Mouse (Mus musculus) effector memory CD4-positive, alpha-beta T cell, adult 5 months (primary cell): ENCODE data around the gene Rnf20. TPM values are rescaled to one million over a fixed set of nuclear protein-coding genes. Genes with fewer than 3 reads are reported as not detected.

Experiments
- polyA plus RNA-seq: library from polyadenylated mRNA; unstranded; fragments of 100-300 nt; shearing (Covaris generic); gene quantifications from one replicate; pipeline ENCODE4 v1.2.1, GENCODE M21; 2017

The Rnf20 gene
- polyA plus RNA-seq = 55.6 TPM

DNA sequence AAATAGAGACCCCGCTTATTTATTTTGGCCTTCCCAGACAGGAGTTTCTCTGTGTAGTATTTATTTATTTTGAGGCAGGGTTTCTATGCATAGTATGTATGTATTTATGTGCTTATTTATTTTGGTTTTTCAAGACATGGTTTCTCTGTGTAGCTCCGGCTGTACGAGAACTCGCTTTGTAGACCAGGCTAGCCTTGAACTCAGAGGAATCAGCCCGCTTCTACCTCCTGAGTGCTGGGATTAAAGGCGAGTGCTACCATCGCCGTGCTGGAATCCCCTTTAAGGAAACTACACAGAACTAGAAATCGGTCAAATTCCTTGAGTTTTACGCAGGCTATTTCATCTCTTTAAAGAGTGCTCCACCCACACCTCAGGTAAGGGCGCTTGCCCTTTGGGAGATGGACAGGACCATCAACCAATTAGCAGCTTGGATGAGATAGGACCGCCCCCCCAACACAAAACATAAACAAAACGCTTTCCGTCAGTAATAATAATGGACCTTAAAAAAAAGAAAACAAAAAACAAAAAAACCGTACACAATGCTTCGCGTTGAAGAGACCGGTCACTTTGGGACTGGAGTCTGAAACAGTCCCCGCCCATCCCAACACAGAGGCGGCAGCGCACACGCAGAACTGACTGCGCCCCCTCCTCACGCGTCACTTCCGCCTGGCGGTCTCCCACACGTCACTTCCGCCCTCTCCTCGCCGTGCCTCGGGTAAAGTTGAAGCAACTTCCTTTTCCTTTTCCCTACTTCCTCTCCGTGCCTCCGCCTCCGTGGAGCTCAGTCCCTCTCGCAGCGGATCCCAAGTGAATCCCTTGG lies at the start of gene Rnf20:
Gene Rnf20 (plus strand): TSS at position 688 of the 820 bp plus-strand sequence.

DNA sequence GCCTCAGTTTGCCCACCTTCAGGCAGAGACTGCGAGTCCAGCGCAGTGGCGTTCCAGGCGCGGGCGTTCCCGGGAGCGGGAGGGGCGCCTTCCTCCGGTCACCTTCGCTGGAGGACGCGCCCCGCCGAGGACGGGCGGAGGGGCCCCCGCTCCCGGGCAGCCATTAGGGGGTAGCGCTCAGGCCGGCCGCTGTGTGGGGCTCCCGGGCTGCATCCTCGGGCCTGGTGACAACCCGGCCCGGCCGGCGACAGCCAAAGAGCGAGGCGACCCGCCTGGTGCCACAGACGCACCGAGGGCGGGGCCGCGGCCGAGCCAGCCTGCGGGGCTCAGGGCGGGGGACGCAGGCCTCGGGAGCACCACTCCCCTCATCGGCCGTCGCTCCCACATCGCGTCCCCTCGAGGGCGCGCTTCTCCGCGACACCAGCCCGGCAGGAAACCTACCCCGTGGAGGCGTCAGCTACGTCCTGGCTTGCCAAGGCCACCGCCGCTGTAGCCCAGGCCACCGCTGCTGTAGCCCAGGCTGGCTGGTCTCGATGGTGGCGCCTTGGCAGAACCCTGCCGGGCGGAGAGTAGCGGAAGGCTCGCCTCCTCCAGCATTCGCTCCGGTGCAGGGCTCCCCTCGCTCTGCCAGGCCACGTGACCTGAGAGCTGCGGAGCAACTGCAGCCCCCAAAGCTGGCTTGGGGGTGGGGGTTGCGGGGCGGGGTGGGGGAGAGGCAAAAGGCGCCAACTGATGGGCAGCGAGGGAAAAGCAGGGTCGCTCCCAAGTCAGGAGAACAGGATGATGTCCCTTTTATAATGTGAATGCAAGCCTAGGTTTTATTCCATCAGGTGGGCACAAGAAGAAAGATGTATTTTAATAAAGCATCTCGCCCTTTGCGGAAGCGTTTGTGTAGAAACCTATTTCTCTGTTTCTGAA lies 34.4 kb upstream of the Rnf20 start, which contains the start of gene Tmem246:
Gene Tmem246 (minus strand): TSS at position 694 of the 918 bp plus-strand sequence.

DNA sequence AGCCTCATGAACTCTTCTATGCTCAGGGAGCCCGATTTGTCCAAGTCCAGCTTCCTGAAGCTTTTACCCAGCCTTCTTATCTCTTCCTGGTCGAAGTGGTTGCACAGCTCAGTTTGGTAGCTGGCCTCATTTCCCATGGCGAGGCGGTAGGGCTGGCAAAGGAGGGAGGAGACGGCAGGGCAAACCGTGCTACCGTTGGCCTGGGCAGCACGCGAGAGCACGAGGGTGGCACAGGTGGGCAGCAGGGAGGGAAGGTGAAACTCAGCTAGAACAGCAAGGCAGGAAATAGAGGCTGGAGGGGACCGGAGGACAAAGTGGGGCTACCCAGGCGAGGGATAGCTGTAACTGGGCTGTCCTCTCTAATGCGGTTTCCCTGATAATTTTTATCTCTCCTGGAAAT lies 50.0 kb downstream of the Rnf20 start, which contains the start of gene Ppp3r2:
Gene Ppp3r2 (minus strand): TSS at position 213 of the 400 bp plus-strand sequence.

Other genes with a start within 250 kb of the Rnf20 start
- not detected for gene Acnat2, start 223.9 kb upstream of the Rnf20 start, polyA plus RNA-seq
- not detected for gene Acnat1, start 158.1 kb upstream of the Rnf20 start, polyA plus RNA-seq
- gene Baat, start 125.4 kb upstream of the Rnf20 start, polyA plus RNA-seq = not detected
- gene Mrpl50, start 110.9 kb upstream of the Rnf20 start, polyA plus RNA-seq = 16.1 TPM
- 1.2 TPM for gene Zfp189, start 110.8 kb upstream of the Rnf20 start, polyA plus RNA-seq
- not detected for gene Aldob, start 82.5 kb upstream of the Rnf20 start, polyA plus RNA-seq
- not detected for gene Tmem246, start 34.1 kb upstream of the Rnf20 start, polyA plus RNA-seq
- not detected for gene Ppp3r2, start 50.0 kb downstream of the Rnf20 start, polyA plus RNA-seq
- 0.17 TPM for gene Grin3a, start 213.7 kb downstream of the Rnf20 start, polyA plus RNA-seq